Mouse (Mus musculus) lung, postnatal 25 days (tissue): Measurements from ENCODE around the gene Hpse2.
"Not testable (repeated sequence)": the region's sequence is repeated elsewhere in the genome, so short reads cannot be mapped to it uniquely, and the experiment has no call there.

Source experiments
- DNase-seq: peaks from one replicate; pipeline ENCODE4 v3.0.0; 2022; ENCODE audit warnings: low spot score

The Hpse2 gene

DNA sequence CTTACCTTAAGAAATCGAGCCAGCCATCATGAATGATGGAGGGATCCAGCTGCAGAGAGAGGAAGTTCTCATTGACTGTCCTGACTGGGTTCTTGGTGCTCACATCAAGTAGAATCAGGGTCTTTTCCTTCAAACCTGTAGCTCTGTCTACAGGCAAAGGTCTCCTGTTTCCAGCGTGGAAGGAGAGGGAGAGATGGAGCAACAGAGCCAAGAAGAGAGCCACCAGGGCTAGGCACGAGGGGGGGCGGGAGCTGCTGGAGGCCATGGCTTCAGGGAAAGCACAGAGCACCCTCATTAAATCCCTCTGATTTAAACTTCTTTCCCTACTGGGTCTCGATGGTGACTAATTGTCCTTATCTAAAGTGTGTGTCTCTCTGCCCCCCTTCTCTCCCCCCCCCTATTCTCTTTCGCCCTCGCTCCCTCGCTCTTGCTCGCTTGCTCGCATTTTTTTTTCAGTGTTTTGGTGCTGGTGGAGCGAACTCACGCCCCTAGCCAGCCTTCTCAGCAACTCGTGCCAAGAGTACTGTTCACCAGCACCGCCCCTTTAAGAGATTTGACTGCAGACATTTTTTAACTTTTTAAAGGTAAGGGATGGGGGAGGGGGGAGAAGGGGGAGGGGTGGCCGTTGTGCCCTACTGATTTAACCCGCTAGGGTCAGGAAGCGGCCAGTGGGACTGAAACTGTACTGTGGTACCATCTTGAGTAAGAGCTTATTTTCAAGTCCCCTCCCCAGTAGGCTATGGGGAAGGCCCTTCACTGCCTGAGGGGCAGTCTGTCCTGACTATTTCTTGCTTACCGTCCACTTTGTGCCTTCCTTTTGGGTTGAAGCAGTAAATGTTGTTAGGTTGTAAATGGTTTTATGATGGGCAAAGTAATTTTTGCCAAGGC is at the start of gene Hpse2:
Gene Hpse2 (minus strand): TSS at position 339 of the 888 bp plus-strand sequence.
- no peak for DNase-seq

DNA sequence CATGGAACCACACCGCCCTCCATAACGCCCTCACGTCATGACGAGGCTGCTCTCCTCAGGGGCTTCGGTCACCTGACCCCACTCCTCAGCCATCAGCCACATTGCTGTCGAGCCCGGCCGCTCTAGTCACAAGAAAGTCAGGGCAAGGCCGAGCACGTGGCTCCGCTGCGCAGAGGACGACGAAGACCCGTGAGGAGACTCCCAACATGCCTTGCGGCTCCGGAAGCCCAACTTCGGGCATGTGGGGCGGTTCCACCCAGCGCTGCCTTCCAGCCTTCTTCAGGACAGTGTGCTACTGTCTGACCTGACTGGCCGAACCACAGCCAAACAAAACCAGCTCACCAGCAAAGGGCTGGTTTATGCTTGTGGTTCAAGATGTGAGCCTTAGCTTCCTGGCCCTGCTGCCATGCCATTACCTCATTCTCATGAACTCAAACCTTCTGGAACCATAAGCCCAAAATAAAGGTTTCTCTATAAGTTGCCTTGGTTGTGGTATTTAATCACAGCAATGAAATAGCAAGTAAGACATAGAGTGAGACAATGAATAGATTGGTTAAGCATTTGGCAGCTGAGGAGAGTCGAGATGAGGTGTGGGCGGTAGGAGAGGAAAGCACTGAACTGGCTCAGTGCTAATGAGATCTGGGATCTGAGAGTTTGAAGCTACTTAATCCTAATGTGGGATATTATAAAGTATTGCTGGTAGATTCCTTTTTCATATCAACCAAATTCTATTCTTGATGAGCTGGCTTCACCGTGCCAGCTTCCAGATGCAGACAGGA is 39.5 kb upstream of the Hpse2 start:
- no peak for DNase-seq

DNA sequence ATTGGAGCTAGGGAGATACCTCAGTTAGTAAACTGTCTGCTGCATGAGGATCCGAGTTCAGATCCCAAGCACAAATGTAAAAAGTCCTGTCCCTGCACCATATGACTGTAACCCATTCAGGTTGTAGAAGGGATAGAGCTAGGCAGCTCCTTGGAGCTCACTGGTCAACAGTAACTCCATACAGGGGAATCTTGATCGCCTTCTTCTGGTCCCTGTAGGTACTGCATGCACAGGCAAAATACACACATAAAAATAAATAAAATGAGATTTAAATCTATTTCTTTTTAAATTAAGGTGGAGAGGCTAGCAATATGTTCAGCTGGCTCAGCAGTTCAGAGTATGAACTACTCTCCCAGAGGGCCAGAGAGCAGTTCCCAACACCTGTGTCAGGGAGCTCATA is 35.9 kb upstream of the Hpse2 start:
- no peak for DNase-seq

DNA sequence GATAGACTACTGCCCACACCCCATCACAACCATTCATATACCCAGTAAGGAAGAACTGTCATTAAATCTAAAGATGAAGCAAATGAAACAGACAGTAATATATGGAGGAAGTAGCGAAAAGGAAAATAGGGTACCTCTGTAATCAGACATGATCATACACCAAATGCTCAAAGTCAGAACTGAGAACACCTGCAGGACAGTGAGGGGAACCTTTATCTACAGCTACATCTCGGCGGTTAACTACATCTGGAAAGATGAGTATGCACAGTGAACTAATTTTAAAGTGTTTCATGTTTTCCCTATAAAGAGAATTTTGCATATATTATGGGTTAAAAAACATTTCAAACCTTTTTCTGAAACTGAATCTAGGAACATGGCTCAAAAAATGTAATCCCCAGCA is 32.4 kb upstream of the Hpse2 start:
- no peak for DNase-seq

DNA sequence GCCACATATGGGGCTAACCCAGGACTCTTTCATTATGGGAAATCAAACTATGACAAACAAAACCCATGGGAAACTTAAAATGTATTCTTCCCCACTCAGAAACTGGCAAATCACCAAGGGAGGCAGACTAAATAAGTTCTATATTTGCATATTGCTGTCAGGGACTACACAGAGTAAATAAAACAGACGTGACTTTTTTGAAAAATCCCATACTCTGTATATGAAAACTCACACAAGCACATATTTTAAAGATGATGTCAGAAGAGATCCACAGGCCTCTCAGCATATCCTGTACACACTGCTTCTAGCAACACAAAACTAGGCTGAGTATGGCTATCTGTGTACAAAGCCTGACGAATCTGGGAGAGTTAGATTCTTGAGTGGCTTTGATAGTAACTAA is 27.4 kb upstream of the Hpse2 start:
- no peak for DNase-seq

DNA sequence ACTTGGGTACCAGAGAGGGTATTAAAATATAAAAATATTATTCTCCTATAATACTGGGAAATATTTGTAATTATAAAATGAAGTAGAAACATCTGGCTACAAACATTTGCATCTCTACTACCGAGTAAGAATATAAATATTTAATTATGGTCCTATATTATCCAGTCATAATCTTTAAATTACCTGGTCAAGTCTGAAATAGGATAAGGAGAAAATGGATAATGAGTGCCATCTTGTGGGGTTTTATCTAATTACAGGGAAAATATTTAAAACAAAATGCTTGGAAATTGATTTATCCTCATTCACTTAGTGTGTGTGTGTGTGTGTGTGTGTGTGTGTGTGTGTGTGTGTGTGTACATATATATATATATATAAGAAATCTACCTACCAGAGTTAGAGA is 19.0 kb upstream of the Hpse2 start:
- DNase-seq: no peak

DNA sequence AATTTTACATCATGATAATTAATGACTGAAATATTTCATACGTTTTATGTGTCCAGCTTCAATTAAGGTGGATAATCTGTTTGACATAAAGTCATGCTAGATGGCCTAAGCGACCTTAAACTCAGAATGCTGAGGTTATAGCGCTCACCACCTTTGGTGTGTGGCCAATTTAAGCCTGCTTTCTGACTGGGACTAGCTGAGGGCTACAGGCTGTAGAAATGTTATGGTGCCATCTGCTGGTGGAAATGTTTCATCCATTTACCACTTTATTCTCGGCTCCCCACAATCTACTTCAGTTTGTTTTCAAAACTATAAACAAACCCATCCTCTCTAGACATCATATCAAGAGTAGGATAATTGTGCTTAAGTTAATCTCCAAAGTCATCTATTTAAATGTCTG is 8.2 kb upstream of the Hpse2 start:
- peak; percentile 45 for DNase-seq

DNA sequence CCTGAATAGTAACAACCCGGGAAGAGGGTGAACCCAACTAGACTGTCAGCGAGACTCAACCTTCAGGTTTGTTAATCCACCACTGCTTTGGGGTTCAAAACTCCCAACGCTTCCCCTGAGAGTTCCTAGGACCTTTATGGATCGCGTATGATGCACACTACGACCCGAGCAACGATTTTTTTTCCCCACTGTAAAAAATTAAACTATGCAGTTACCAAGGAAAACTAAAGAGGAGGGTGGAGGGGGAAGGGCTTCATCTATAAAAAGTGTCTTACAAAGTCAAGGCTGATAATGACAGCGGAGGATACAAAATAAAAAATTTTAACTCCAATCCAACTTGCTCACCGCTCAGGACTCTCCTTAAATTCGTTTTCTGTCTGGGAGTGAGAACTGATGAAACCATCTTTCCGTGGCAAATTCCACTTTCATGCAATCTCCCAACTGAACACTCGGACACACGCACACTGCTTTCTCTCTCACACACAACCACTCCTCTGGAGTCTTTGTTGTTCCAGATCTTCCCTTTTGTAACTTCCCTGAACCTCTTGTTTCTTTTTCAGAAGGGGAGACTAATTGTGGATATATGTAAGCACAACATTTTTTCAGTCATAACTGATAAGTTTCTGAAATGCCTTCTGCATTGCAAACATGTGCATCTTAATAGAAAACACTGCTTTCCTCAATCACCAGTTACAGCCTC is 934 bp downstream of the Hpse2 start:
- no peak for DNase-seq

DNA sequence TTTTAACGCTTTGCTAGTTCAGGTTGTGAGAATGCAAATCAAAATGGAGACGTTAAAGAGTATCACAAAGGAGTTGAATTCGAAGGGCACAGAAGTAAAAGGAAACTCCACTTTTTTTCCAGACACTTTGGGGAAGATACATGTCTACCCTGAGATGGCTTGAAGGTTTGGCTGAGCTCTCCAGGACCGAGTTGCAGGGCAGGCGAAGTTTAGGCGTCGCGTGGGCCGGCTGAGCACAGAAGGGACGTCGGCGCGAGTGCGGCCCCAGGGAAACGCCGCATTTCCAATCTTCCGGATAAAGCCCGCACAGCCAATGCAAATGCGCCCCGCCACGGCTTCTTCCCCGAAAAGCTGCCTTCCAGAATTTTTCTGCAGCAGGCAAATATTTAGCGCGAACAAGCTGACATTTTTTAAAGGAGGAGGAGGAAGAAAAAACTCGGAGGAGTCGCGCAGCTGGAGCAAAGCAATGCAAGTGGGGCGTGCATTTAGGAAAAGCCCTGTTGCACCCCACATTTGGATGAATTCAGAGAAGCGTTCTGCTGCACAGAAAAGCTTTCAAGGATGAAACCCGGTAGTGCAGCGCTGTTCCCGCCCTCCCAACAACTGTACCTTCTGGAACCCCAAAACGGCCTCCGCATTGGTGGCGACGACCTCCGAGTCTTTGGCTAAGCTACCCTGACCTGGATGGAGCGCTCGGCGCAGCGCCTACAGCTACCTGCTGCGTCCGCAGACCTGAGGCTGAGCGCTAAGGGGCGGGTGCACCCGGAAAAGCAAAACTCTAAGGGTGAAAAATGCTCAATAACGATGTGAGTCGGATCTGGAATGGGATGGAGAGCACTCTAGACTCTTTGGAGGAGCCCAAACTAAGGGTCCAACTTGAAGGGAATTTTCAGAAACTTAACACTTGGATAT is 1.9 kb downstream of the Hpse2 start:
- no peak for DNase-seq

DNA sequence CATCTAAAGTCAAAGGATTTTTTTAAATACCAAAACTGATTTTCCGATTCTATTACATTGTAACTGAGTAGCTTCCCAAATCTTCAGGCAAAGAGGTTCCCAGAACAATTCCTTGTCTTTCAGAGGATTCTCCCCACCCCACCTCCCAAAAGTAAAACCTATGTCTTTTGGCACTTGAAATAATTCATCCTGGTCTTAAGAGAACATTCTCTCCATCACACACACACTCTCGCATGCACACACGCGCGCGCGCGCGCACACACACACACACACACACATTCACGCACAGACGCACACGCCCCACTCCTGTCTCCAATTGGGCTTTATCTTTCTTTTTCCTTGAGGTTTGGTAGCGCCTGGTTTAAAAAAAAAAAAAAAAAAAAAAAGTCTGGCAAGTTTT is 2.7 kb downstream of the Hpse2 start:
- DNase-seq: no peak

DNA sequence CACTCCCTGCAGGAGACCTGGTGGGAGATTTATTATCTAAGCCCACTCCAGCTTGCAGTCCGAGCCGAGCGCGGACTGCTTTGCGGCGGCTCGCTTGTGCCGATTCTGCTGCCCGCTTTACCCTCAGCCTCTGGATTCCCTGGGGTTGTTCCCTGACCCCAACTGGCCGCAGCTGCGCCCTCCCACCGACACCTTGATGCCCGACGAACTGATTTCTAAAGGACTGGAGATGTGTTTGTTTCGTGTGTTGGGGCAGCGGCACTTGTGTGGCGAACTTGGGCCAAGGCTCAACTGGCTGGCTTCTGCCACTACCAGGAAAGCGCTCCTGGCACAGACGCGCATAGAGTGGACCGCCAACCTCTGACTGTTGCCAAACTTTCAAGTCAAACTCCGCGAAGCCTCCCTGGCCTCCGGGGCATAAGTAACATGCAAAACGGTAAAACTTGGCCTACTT is 3.1 kb downstream of the Hpse2 start:
- DNase-seq: no peak

DNA sequence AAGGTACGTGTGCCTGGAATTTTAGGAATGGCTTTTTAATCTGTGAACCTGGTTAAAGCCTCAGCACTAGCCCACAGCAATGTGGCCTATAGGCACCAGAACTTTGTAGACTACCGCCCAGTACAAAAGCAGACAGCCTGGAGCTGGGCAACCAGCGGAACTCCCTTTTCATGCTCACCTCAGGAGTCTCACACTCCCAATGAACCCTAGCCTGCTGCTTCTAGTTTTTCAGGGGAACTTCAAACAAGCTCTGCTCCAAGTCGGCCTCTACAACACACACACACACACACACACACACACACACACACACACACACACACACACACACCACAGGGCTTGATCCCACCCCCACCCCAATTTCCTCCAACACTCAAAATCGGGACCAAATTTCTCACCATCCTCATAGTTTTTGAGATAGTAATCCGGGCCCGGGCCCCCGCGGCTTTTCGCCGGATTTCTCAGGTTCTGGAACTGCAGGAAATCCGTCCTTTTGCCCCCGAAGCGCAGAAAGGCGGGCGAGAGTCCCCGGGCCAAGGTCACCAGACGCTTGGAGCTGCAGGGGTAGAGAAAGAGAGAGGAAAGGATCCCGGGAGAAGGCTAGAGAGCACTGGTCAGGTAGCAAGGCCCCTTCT is 3.7 kb downstream of the Hpse2 start:
- no peak for DNase-seq

DNA sequence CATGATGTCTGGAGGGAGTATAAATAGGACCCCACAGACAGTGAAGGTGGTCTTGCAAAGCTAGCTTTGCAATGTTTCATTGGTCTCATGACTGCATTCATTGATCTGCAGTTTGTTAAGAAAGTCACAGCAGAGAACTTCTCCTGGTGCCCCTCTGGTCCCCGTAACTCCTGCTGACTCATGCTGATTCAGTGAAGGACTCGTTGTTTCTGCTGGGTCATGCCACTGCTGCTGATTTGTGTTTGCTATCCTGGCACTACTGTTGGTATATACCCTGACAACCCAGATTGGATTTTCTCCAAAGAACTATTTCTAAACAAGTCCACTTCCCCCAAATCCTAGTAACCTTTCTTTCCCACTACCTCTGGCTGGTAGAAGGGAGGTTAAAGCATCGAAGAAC is 29.3 kb downstream of the Hpse2 start:
- DNase-seq: no peak

DNA sequence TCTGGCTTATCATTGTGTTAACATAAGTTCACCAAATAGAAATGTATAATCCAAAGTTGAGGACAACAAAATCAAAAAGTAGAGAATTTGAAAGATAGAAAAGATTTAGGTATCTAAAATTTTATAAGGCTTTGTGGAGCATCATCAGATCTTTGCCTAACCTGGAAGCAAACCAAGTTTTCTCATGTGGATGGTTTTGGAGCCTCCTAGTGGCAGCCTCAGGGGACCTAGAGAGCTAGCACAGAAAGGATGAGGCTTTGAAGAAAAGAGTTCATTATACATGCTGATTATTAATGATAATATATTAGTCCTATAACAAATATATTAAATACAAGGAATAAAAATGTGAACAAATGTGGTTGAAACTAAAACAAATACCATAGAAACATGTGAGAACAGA is 77.0 kb downstream of the Hpse2 start:
- peak; percentile 34 for DNase-seq

DNA sequence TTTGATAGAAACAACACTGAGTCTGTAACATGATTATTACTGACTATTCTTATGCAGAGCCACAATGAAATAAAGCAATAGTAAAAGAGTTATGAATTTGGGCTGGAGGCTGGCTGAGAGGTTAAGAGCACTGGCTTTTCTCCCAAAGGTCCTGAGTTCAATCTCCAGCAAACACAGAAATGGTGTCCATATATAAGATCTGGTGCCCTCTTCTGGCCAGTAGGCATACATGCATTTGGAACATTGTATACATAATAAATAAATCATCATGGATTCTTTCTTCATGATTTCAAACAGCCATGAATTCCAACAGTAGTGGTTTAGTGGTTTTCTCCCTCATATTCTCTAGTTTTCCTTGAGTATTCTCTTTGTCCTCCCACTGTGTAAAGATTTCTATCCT is 81.4 kb downstream of the Hpse2 start:
- no peak for DNase-seq

DNA sequence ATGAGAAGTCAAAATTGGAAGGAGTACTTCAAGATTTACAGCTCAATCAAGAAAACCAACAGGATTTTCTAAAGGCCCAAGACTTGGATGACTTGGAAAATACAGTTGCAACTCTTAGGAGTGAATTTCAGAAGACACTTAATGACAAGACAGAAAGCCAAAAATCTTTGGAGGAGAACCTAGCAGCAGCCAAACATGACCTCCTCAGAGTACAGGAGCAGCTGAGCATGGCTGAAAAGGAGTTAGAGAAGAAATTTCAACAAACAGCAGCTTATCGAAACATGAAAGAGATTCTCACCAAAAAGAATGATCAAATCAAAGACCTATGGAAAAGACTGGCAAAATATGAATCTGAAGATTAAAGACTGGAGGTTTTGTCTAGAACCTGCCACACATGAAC is 106.8 kb downstream of the Hpse2 start:
- DNase-seq: not testable (repeated sequence)

DNA sequence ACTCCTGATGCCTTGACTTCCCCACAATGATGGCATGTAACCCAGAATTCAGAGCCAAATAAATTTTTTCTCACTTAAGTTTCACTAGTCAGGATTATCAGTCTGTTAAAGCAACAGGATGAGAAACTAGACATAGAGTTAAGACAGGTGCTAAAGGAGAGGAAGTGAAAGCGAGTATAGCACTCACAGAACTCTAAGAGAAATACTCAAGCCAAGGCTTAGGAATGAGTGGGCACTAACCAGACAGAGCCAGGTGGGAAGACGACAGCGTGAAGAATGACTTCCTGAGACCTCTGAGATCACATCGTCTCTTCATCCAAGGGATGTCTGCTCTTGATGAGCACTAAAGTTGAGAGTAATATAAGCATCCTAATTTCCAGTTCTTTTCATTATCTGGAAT is 144.2 kb downstream of the Hpse2 start:
- DNase-seq: no peak

DNA sequence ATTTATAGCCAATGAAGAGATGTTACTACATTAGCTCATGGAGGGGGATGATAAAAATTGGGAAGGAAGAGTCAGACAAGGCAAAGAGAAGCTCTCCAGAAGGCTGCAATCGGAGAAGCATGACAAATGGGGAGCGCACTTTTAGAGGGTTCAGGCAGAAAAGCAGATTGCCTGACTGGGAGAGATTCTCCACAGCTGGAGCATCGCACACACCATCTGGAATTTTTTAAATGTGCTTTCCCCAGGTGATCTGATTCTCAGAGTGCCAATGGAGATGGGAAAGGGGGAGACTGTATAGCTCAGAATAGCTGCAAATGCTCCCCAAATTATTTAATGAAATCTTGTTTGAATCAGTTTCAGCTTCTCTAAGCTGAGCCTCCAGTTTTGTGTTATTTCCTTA is 156.4 kb downstream of the Hpse2 start:
- no peak for DNase-seq

DNA sequence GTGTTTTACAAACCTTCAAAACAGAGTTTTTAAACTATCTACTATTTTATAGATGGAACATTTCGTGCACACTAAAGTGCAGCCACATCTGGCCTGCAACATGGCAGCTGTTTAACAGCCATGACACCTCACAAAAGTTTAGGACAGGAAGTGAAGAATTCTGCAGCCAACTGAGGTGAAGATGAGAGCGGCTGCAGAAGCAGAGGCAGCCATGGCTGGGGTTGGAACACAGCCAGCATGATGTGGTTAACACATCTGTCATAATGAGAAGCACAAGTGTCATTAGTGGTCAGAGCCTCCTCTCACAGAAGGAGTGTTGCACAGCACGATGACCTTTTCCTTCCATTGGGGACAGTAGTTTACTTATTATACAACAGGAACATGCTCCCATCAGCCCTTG is 194.6 kb downstream of the Hpse2 start:
- peak; percentile 15 for DNase-seq

DNA sequence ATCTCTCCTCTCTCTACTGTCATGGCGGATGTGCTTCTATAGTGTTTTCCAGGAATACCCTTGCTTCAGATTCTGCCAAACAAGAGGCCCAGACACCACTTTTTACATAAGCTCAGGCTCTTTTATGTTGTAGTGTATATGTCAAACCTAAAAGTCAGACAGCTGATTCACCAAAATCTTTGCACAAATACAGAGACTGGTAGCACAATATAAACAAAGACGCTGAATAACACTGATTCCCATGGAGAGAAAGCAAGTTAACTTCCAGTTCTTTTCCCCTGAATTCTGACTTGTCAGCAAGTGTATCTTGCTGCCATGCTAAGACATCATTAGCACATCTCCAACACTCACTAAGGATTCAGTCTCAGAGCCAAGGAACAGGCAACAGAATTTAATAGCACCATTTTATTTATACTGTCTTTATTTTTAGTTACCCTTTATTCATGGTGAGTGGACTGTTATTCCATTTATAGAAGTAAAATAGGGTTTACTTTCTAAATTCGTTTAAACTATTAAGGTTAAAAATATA is 212.7 kb downstream of the Hpse2 start:
- no peak for DNase-seq

DNA sequence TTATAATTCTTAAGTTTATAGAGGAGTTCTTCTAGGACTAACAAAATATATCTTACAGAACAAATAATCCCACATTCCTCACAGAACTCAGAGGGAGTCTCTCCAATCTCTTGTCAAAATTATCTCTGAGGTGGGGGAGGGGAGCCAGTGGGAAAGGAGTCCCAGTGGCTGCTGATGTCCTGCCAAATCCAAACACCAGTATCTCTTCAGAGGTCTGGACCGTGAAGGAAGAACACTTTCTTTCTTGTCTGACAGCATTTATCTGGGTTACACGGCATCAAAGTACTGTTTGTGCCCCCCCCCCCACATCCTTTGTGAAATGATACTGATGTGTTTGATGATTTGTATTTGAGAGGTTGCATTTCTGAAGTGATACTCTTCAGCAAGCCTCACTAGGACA is 213.3 kb downstream of the Hpse2 start:
- DNase-seq: no peak
